Mouse (Mus musculus) neural tube, embryonic 15.5 days (tissue): ENCODE data around the gene Rnf146. TPM values are rescaled to one million over a fixed set of nuclear protein-coding genes. Genes with fewer than 3 reads are reported as not detected.
A peak's percentile ranks its signal among the peaks of the same experiment; 100 is the strongest.
"Not testable (repeated sequence)": the region's sequence is repeated elsewhere in the genome, so short reads cannot be mapped to it uniquely, and the experiment has no call there.

Experiments
- ATAC-seq: fragments of 200-750 bp; cut with Nextera tagmentation; 2 replicates; pipeline ENCODE4 v1.8.0; 2017; ENCODE audit warnings: mild to moderate bottlenecking, moderate TSS enrichment, moderate library complexity; ENCODE audit not compliant: low FRiP score
- H3K27ac ChIP-seq: fragments of 300-500 bp; sonication (generic); replicated peaks from 2 replicates; pipeline ENCODE4 v1.5.1; 2015; ENCODE audit warnings: mild to moderate bottlenecking, inconsistent platforms
- H3K27me3 ChIP-seq: fragments of 300-500 bp; sonication (generic); replicated peaks from 2 replicates; pipeline ENCODE4 v1.6.1; 2015; ENCODE audit warnings: inconsistent platforms
- H3K36me3 ChIP-seq: fragments of 300-500 bp; sonication (generic); 2 replicates; pipeline ENCODE4 v1.6.1; 2015; ENCODE audit warnings: inconsistent platforms
- H3K4me1 ChIP-seq: fragments of 300-500 bp; sonication (generic); 2 replicates; pipeline ENCODE4 v1.6.1; 2015; ENCODE audit warnings: inconsistent platforms
- H3K4me2 ChIP-seq: fragments of 300-500 bp; sonication (generic); 2 replicates; pipeline ENCODE4 v1.6.1; 2015; ENCODE audit warnings: inconsistent platforms, mild to moderate bottlenecking, moderate library complexity
- H3K4me3 ChIP-seq: fragments of 300-500 bp; sonication (generic); replicated peaks from 2 replicates; pipeline ENCODE4 v1.5.1; 2015; ENCODE audit warnings: mild to moderate bottlenecking, inconsistent platforms
- H3K9ac ChIP-seq: fragments of 300-500 bp; sonication (generic); replicated peaks from 2 replicates; pipeline ENCODE4 v1.6.1; 2015; ENCODE audit warnings: mild to moderate bottlenecking, inconsistent platforms
- H3K9me3 ChIP-seq: fragments of 300-500 bp; sonication (generic); replicated peaks from 2 replicates; pipeline ENCODE4 v1.6.1; 2016; ENCODE audit warnings: inconsistent platforms
- WGBS: fragments of 180-500 bp; shearing (Covaris S2); methylation state at CpG from one replicate; pipeline ENCODE4 v1.1.7; 2015; ENCODE audit warnings: mixed read lengths; 5-methylcytosine and 5-hydroxymethylcytosine counted together
- polyA plus RNA-seq: library from polyadenylated mRNA; unstranded; fragments of >200 nt; fragmentation: Nextera tagmentation; extraction: Ambion mirVana; gene quantifications from 2 replicates; pipeline ENCODE4 v1.2.1, GENCODE M21; 2015

Rnf146 gene
- polyA plus RNA-seq: 81.8 and 82.6 TPM in 2 replicates

DNA sequence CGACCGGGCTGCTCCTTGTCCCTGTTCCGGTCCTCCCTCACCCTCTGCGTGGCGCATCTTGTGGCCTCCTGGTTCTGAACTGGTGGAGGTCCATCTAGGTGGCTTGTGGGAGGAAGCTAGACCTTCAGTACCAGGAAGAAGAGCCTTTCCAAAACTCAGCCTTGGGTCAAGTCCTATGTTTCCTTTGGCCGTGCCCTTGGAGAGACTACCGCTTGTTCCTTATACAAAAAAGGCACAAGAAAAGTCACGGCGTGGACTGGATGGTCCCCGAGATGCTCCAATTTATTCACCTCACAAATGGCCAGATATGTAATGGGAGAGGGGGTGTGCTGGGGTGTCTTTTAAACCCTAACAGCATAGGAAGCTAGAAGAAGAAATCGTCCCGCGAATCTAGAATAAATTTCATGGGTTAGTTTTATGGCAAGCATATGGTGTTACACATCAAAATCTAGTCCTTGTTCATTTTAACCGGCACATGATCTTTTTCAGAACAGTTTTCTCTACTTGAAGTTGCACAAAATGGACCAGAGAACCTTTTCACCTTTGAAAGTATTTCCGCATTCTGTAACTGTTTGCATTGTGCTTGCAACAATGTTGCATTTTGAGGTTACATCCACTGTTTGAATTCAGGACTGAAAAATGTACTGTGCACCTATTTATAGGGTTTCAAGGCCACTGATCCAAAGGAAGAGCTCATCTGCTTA lies at the start of gene Rnf146:
Gene Rnf146 (minus strand): TSS at position 246 of the 704 bp plus-strand sequence.
- Histone ChIP-seq H3K9ac (peak within 1 kb of the TSS; percentile 89), H3K9me3 (no peaks in the 10 kb centered on the region), H3K4me2 (peak within 1 kb of the TSS; percentile 69), H3K4me3 (peak within 1 kb of the TSS; percentile 83), H3K27me3 (no peaks in the 10 kb centered on the region), H3K4me1 (peaks cover 21% of the 10 kb centered on the region), H3K36me3 (no peaks in the 10 kb centered on the region), H3K27ac (peak within 1 kb of the TSS; percentile 99)
- WGBS: 5% methylated on average over 15 of the region's 15 CpGs
- ATAC-seq: no peak; the same call in 1 of the 2 replicates

DNA sequence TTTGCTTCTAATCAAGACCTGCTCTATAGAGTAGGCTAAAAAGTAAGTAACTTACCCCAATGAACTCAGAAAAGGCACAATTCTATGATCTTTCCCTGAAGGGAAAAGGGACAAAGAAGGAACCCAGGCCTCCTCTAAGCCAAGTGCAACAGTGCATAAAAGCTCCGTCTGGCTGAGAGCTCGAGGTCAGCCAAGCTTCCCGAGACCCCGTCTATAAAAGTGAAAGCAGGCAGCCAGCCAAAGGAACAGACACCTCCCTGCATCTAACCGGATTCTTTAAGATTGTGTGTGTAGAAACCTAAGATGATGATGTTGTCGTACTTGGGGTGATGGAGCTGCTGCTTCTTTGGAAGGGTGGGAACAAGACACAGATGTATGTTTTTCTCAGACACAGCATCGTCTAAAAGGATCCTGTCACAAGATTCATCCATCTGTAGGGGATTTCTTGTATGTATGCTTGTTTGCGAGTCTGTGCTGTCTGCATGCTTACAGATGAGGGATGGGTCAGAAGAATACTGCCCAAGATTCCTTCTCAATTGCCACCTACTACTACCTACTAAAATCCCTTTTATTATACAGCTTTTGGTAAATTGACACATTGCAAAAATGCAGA lies 40.5 kb upstream of the Rnf146 start:
- no peak for ATAC-seq
- H3K9me3 ChIP-seq: no peaks in the 10 kb centered on the region
- H3K27me3 ChIP-seq: no peaks in the 10 kb centered on the region
- no peaks in the 10 kb centered on the region for H3K36me3 ChIP-seq
- no peak overlapping the region for H3K9ac ChIP-seq
- no peak overlapping the region for H3K27ac ChIP-seq
- no peaks in the 10 kb centered on the region for H3K4me1 ChIP-seq
- H3K4me3 ChIP-seq: no peak overlapping the region
- WGBS: 44% methylated on average over 8 of the region's 8 CpGs
- H3K4me2 ChIP-seq: no peak overlapping the region

DNA sequence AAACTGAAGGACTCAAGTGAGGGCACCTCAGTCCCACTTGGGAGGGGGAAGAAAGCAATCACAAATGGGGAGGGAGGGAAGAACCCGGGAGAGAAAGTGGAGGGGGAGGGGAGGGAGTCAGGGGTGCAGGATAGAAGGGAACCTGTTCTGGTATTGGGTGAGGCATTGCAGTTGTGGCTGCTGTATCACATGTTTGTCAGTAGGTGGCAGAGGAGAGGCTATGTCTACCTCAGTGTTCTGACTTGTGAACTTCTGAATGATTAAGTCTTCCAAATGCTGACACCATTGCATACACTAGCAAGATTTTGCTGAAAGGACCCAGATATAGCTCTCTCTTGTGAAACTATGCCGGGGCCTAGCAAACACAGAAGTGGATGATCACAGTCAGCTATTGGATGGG lies 32.6 kb upstream of the Rnf146 start:
- WGBS: 76% methylated on average over 2 of the region's 2 CpGs

DNA sequence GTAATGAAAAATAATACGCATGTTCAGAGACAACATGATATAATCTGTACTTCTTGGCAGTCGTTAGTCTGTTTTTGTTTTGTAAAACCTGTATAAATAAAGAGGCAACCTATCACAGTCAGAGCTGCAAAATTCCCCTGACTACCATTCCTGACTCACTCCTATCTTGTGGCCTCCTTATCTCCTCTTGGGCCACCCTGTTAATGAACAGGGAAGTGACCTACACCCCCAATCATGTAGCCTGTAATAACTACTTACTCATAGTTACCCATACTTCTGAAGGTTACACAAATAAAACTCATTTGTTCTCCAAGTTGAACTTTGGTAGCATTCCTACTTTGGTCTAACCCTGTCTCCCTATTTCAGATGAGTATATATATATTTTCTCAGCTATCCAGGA lies 19.3 kb upstream of the Rnf146 start:
- Histone ChIP-seq H3K9ac (no peak overlapping the region), H3K27me3 (no peaks in the 10 kb centered on the region), H3K36me3 (no peaks in the 10 kb centered on the region), H3K27ac (no peak overlapping the region), H3K4me3 (no peak overlapping the region), H3K4me1 (no peaks in the 10 kb centered on the region), H3K9me3 (no peaks in the 10 kb centered on the region), H3K4me2 (no peak overlapping the region)
- 95% methylated on average over 2 of the region's 2 CpGs for WGBS
- ATAC-seq: no peak

More for the DNA sequence above, 32.6 kb upstream of the Rnf146 start:
- not testable (repeated sequence) for H3K4me1 ChIP-seq, H3K9me3 ChIP-seq, ATAC-seq, H3K9ac ChIP-seq, H3K27ac ChIP-seq, H3K27me3 ChIP-seq, H3K4me2 ChIP-seq, H3K36me3 ChIP-seq, H3K4me3 ChIP-seq

DNA sequence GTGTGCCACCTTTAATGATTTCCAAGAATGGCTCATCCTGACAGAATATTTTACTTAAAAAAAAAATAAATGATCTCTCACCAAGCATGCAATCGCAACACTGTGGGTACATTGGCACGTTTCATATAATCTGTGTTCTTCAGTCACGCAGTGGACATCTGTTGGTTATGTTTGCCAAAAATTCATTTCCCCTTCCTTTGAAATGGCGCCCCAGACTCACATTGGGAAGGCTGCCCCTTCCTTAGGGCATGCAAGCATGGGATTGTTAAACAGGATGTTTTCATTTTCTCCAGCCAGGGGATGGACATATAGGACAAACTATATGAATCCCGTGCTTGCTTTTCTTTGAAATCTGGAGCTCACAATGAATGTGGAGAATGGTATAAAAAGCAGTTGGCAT lies 11.8 kb upstream of the Rnf146 start:
- Histone ChIP-seq H3K4me2 (no peak overlapping the region), H3K9ac (no peak overlapping the region), H3K27me3 (no peaks in the 10 kb centered on the region), H3K4me3 (no peak overlapping the region), H3K9me3 (no peaks in the 10 kb centered on the region), H3K27ac (no peak overlapping the region), H3K4me1 (no peaks in the 10 kb centered on the region), H3K36me3 (no peaks in the 10 kb centered on the region)
- WGBS: 81% methylated on average over 5 of the region's 5 CpGs
- ATAC-seq: no peak

DNA sequence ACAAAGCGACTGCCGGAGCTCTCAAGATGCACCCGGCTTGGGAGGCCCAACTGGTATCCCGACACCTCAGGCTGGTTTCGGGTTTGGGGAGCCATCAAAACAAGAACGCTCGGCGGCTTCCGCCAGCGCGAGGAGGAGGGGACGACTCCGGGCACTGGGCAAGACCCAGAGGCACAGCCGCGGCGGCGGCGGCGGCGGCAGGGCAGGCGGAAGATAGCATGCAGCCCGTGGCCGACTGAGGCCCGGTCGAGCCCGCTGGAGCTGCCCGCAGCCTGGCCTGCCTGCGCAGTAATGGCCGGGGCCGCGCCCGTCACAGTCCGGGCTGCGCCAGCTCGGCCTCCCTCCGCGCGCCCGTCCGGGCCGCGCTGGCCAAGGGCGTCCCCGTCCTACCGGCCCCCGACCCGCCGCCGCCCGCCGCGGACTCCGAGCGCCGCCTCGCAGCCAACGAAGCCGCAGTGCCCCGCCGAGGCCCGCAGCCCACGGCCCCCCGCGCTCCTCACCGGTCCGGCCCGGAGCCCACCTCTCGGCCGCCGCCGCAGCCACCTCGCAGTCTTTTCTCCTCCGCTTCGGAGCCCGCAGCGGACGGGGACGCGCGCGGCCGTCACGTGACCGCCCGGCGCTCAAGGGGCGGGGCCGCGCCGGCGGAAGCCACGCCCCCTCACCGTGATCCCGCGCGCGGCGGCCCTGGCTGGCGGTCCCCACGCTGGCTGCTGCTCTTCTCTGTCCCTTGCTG lies 612 bp downstream of the Rnf146 start:
- H3K27me3 ChIP-seq: no peaks in the 10 kb centered on the region
- H3K9ac ChIP-seq: peak overlapping the region; percentile 89
- peaks cover 28% of the 10 kb centered on the region for H3K4me1 ChIP-seq
- peak; percentile 97 for ATAC-seq
- peak overlapping the region; percentile 83 for H3K4me3 ChIP-seq
- no peaks in the 10 kb centered on the region for H3K9me3 ChIP-seq
- WGBS: under 1% methylated on average over 68 of the region's 100 CpGs
- H3K27ac ChIP-seq: peak overlapping the region; percentile 99
- peak overlapping the region; percentile 69 for H3K4me2 ChIP-seq
- H3K36me3 ChIP-seq: no peaks in the 10 kb centered on the region

DNA sequence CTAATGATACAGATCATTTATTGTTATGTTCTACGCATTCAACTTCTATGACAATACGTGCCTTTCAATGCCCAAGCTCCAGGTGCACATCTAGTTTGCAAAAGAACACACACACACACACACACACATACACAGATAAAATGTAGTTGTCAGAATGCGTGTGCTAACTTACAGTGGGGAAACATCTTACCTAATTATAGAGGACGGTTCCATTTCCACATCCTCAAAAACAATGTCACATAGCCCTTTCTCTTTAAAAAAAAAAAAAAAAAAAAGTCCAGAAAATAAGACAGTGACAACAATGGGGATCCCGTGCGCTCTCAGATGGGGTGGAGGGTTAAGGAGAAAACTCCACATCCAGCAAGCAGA lies 1.2 kb downstream of the Rnf146 start:
- Histone ChIP-seq H3K27me3 (no peaks in the 10 kb centered on the region), H3K36me3 (no peaks in the 10 kb centered on the region), H3K4me2 (peak overlapping the region; percentile 57), H3K4me1 (peaks cover 32% of the 10 kb centered on the region), H3K27ac (peak overlapping the region; percentile 99), H3K9me3 (no peaks in the 10 kb centered on the region), H3K4me3 (peak overlapping the region; percentile 83), H3K9ac (peak overlapping the region; percentile 89)
- ATAC-seq: peak; percentile 1; the same call in 1 of the 2 replicates
- WGBS: 1% methylated on average over 6 of the region's 6 CpGs

DNA sequence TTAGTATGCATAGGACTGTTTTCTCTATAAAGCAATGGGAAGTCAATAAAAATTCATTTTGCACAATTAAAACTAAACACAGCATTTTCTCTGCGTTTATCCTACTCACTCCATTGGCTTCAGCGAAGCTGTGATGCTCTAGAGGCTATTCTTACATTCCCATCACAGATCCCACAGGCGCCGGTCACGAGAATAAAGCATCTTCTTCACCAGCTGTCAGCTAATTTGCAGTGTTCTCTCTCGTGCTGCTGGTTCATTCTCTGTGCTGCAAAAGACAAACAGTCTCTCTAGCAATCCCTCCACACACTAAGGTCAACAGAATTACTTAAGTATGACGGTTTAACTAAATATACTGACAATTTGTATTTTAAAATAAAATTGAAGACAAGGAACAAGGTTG lies 8.1 kb downstream of the Rnf146 start:
- Histone ChIP-seq H3K27ac (no peak overlapping the region), H3K4me1 (peaks cover 30% of the 10 kb centered on the region), H3K4me3 (no peak overlapping the region), H3K4me2 (no peak overlapping the region), H3K36me3 (peaks cover 5% of the 10 kb centered on the region; the same call in 1 of the 2 replicates), H3K9ac (no peak overlapping the region), H3K27me3 (no peaks in the 10 kb centered on the region), H3K9me3 (no peaks in the 10 kb centered on the region)
- 25% methylated on average over 7 of the region's 7 CpGs for WGBS
- ATAC-seq: peak; percentile 64; the same call in 1 of the 2 replicates

DNA sequence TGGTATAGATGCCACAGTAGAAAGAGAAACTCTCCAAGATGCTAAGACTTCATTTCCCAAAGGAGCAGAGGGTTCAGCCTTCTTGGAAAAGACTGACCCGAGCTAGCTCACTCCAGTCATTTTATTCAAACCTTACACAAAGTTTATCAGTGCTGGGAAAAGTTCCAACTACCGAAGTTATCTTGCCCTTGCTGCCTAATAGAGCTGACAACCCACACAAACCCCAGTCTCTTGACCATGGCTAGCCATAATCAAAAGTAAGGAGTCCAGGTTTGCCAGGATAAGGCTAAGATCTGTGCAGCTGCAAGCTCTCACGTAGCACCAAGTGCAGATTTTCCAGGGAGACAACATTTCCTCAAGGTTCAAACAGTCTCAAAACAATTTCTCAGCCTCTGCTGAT lies 9.7 kb downstream of the Rnf146 start:
- no peak for ATAC-seq
- H3K4me2 ChIP-seq: no peak overlapping the region
- H3K27me3 ChIP-seq: no peaks in the 10 kb centered on the region
- H3K4me3 ChIP-seq: no peak overlapping the region
- no peak overlapping the region for H3K27ac ChIP-seq
- peaks cover 21% of the 10 kb centered on the region for H3K4me1 ChIP-seq
- H3K9me3 ChIP-seq: no peaks in the 10 kb centered on the region
- 87% methylated on average over 3 of the region's 3 CpGs for WGBS
- peaks cover 6% of the 10 kb centered on the region for H3K36me3 ChIP-seq
- H3K9ac ChIP-seq: no peak overlapping the region

DNA sequence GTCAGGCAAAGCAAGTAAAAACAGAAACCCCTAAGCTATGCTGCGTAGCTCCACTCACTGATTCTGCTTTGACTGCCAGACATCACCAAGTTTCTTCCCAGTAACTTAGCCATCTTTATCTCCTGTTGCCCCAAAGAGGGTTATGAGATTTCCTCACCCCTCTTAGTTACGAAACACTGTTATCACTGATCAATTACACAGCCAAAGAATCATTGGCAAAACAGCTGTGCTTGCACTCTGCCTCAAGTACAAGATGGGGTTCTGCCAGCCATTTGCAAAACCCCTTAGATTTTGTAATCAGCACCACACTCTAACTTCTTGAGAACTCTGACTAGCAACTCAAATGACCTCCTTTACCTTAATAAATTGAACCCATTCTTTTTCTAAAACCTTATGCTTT lies 10.8 kb downstream of the Rnf146 start:
- H3K36me3 ChIP-seq: peaks cover 18% of the 10 kb centered on the region
- no peaks in the 10 kb centered on the region for H3K9me3 ChIP-seq
- no peaks in the 10 kb centered on the region for H3K27me3 ChIP-seq
- H3K4me2 ChIP-seq: no peak overlapping the region
- no peak overlapping the region for H3K27ac ChIP-seq
- H3K9ac ChIP-seq: no peak overlapping the region
- H3K4me1 ChIP-seq: peaks cover 9% of the 10 kb centered on the region
- ATAC-seq: no peak
- no peak overlapping the region for H3K4me3 ChIP-seq
- WGBS: 93% methylated on average over 2 of the region's 2 CpGs

DNA sequence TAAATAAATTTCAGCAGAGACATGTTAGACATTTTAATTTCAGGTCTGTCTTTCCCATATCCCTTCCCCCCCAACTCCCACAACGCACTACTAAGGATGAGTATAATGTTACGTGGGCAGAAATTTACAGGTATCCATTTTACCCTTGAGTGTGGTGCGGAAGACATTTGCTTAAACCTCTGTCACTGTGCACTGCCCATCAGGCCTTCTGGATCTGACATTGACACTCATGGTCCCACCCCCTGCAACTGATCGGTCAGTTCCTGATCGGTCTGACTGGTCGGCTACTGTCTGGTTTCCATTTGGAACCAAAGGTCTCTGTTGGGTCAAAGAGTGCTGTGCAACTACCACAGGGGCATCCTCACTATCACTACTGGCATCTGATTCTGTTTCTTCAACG lies 15.6 kb downstream of the Rnf146 start:
- WGBS: 98% methylated on average over 7 of the region's 7 CpGs
- Histone ChIP-seq H3K4me2 (no peak overlapping the region), H3K9me3 (no peaks in the 10 kb centered on the region), H3K9ac (no peak overlapping the region), H3K27me3 (no peaks in the 10 kb centered on the region), H3K4me1 (no peaks in the 10 kb centered on the region), H3K36me3 (peaks cover 25% of the 10 kb centered on the region), H3K27ac (no peak overlapping the region), H3K4me3 (no peak overlapping the region)
- no peak for ATAC-seq

DNA sequence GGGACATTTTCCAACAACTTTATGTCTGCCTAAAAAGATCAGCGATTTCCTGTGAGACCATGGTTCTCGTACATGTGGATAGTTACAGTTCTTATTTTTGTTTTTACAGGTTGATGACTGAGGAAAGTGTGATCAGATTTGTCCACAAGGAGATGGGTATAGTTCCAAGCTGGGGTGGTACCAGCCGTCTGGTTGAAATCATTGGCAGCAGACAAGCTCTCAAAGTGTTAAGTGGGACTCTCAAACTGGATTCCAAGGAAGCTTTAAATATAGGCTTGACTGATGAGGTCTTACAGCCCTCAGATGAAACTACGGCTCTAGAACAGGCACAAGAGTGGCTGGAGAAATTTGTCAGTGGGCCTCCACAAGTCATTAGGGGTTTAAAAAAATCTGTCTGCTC lies 18.0 kb downstream of the Rnf146 start:
- Histone ChIP-seq H3K4me1 (no peaks in the 10 kb centered on the region), H3K9ac (no peak overlapping the region), H3K4me2 (no peak overlapping the region), H3K4me3 (no peak overlapping the region), H3K36me3 (peaks cover 29% of the 10 kb centered on the region), H3K27ac (no peak overlapping the region), H3K27me3 (no peaks in the 10 kb centered on the region), H3K9me3 (no peaks in the 10 kb centered on the region)
- no peak for ATAC-seq
- 91% methylated on average over 4 of the region's 4 CpGs for WGBS
